Mouse (Mus musculus): ENCODE data around the gene Ski. TPM values are rescaled to one million over a fixed set of nuclear protein-coding genes. Genes with fewer than 3 reads are reported as not detected.

The Ski gene
- polyA plus RNA-seq, 1 experiment from 2014 or later, result 17.8 TPM

- H3K4me1 ChIP-seq (ENCODE audit: control insufficient read depth, insufficient read depth, low read length), result peaks cover 22% of the 10 kb centered on the region
- no peak for DNase-seq (ENCODE audit: low spot score)
- H3K36me3 ChIP-seq (ENCODE audit: control insufficient read depth, insufficient read depth, low read length), result no peaks in the 10 kb centered on the region
- 66% methylated on average over 6 of the region's 6 CpGs for WGBS
- H3K27me3 ChIP-seq (ENCODE audit: control insufficient read depth, insufficient read depth, low read length), result no peaks in the 10 kb centered on the region
- H3K27ac ChIP-seq (replicated peaks; ENCODE audit: low read depth, low read length), result no peak overlapping the region
- ATAC-seq (ENCODE audit: insufficient number of reproducible peaks, low FRiP score, low TSS enrichment, low read depth), result no peak
- H3K9ac ChIP-seq (ENCODE audit: low read length), result no peak overlapping the region
- no peaks in the 10 kb centered on the region for H3K9me3 ChIP-seq (ENCODE audit: control insufficient read depth, low read length)
- no peak overlapping the region for H3K4me2 ChIP-seq (ENCODE audit: low read depth, severe bottlenecking)
- no peak overlapping the region for H3K4me3 ChIP-seq (ENCODE audit: low read depth, low read length)
Measured at GRCm38 (mm10) chr4:155239494-155239893, 17.1 kb upstream of the Ski start.

- Histone ChIP-seq H3K36me3 (ENCODE audit: control insufficient read depth, insufficient read depth, low read length) (no peaks in the 10 kb centered on the region), H3K4me2 (ENCODE audit: low read depth, severe bottlenecking) (no peak overlapping the region), H3K27me3 (ENCODE audit: control insufficient read depth, insufficient read depth, low read length) (no peaks in the 10 kb centered on the region), H3K4me3 (ENCODE audit: low read depth, low read length) (no peak overlapping the region), H3K9me3 (ENCODE audit: control insufficient read depth, low read length) (no peaks in the 10 kb centered on the region), H3K9ac (ENCODE audit: low read length) (no peak overlapping the region), H3K27ac (replicated peaks; ENCODE audit: low read depth, low read length) (no peak overlapping the region), H3K4me1 (ENCODE audit: control insufficient read depth, insufficient read depth, low read length) (peaks cover 34% of the 10 kb centered on the region)
- DNase-seq (ENCODE audit: low spot score), result no peak
- WGBS, result 89% methylated on average over 5 of the region's 5 CpGs
- ATAC-seq (ENCODE audit: insufficient number of reproducible peaks, low FRiP score, low TSS enrichment, low read depth), result no peak
Measured at GRCm38 (mm10) chr4:155238276-155238675, 15.9 kb upstream of the Ski start.

- ATAC-seq (ENCODE audit: insufficient number of reproducible peaks, low FRiP score, low TSS enrichment, low read depth), result no peak
Measured at GRCm38 (mm10) chr4:155236737-155237385, 14.5 kb upstream of the Ski start.

GRCm38 (mm10) chr4:155235311-155236119 lies 13.1 kb upstream of the Ski start:
- Histone ChIP-seq H3K27me3 (ENCODE audit: control insufficient read depth, insufficient read depth, low read length) (no peaks in the 10 kb centered on the region), H3K9me3 (ENCODE audit: control insufficient read depth, low read length) (no peaks in the 10 kb centered on the region), H3K4me1 (ENCODE audit: control insufficient read depth, insufficient read depth, low read length) (peaks cover 35% of the 10 kb centered on the region), H3K9ac (ENCODE audit: low read length) (peak overlapping the region; percentile 70), H3K4me3 (ENCODE audit: low read depth, low read length) (peak overlapping the region; percentile 5; the same call in 1 of the 2 replicates), H3K36me3 (ENCODE audit: control insufficient read depth, insufficient read depth, low read length) (no peaks in the 10 kb centered on the region), H3K4me2 (ENCODE audit: low read depth, severe bottlenecking) (peak overlapping the region; percentile 30), H3K27ac (replicated peaks; ENCODE audit: low read depth, low read length) (peak overlapping the region; percentile 94)
- WGBS, result 28% methylated on average over 18 of the region's 18 CpGs
- ATAC-seq (ENCODE audit: insufficient number of reproducible peaks, low FRiP score, low TSS enrichment, low read depth) (no peak), DNase-seq (ENCODE audit: low spot score) (peak; percentile 89)

More at GRCm38 (mm10) chr4:155236737-155237385, 14.5 kb upstream of the Ski start:
- Histone ChIP-seq H3K4me3 (ENCODE audit: low read depth, low read length) (no peak overlapping the region), H3K9ac (ENCODE audit: low read length) (no peak overlapping the region), H3K4me2 (ENCODE audit: low read depth, severe bottlenecking) (no peak overlapping the region), H3K4me1 (ENCODE audit: control insufficient read depth, insufficient read depth, low read length) (peaks cover 35% of the 10 kb centered on the region), H3K27ac (replicated peaks; ENCODE audit: low read depth, low read length) (no peak overlapping the region), H3K27me3 (ENCODE audit: control insufficient read depth, insufficient read depth, low read length) (no peaks in the 10 kb centered on the region), H3K36me3 (ENCODE audit: control insufficient read depth, insufficient read depth, low read length) (no peaks in the 10 kb centered on the region), H3K9me3 (ENCODE audit: control insufficient read depth, low read length) (no peaks in the 10 kb centered on the region)
- WGBS, result 76% methylated on average over 12 of the region's 12 CpGs
- no peak for DNase-seq (ENCODE audit: low spot score)

- peak overlapping the region; percentile 30 for H3K4me2 ChIP-seq (ENCODE audit: low read depth, severe bottlenecking)
- WGBS, result 65% methylated on average over 8 of the region's 8 CpGs
- H3K36me3 ChIP-seq (ENCODE audit: control insufficient read depth, insufficient read depth, low read length), result no peaks in the 10 kb centered on the region
- peak overlapping the region; percentile 94 for H3K27ac ChIP-seq (replicated peaks; ENCODE audit: low read depth, low read length)
- ATAC-seq (ENCODE audit: insufficient number of reproducible peaks, low FRiP score, low TSS enrichment, low read depth), result no peak
- H3K27me3 ChIP-seq (ENCODE audit: control insufficient read depth, insufficient read depth, low read length), result no peaks in the 10 kb centered on the region
- no peak overlapping the region for H3K4me3 ChIP-seq (ENCODE audit: low read depth, low read length)
- peak overlapping the region; percentile 60 for H3K9ac ChIP-seq (ENCODE audit: low read length)
- H3K9me3 ChIP-seq (ENCODE audit: control insufficient read depth, low read length), result no peaks in the 10 kb centered on the region
- peaks cover 35% of the 10 kb centered on the region for H3K4me1 ChIP-seq (ENCODE audit: control insufficient read depth, insufficient read depth, low read length)
- no peak for DNase-seq (ENCODE audit: low spot score)
Measured at GRCm38 (mm10) chr4:155234371-155235310, 12.2 kb upstream of the Ski start.

GRCm38 (mm10) chr4:155233878-155234277 lies 11.5 kb upstream of the Ski start:
- Histone ChIP-seq H3K4me3 (ENCODE audit: low read depth, low read length) (no peak overlapping the region), H3K4me2 (ENCODE audit: low read depth, severe bottlenecking) (no peak overlapping the region; the same call in 1 of the 2 replicates), H3K4me1 (ENCODE audit: control insufficient read depth, insufficient read depth, low read length) (peaks cover 35% of the 10 kb centered on the region), H3K27me3 (ENCODE audit: control insufficient read depth, insufficient read depth, low read length) (no peaks in the 10 kb centered on the region), H3K9me3 (ENCODE audit: control insufficient read depth, low read length) (no peaks in the 10 kb centered on the region), H3K9ac (ENCODE audit: low read length) (peak overlapping the region; percentile 60), H3K27ac (replicated peaks; ENCODE audit: low read depth, low read length) (peak overlapping the region; percentile 94), H3K36me3 (ENCODE audit: control insufficient read depth, insufficient read depth, low read length) (no peaks in the 10 kb centered on the region)
- ATAC-seq (ENCODE audit: insufficient number of reproducible peaks, low FRiP score, low TSS enrichment, low read depth) (peak; percentile 75; the same call in 1 of the 2 replicates), DNase-seq (ENCODE audit: low spot score) (peak; percentile 85)
- 7% methylated on average over 10 of the region's 10 CpGs for WGBS

GRCm38 (mm10) chr4:155228461-155228860 lies 6.1 kb upstream of the Ski start:
- Histone ChIP-seq H3K4me3 (ENCODE audit: low read depth, low read length) (no peak overlapping the region), H3K9ac (ENCODE audit: low read length) (no peak overlapping the region), H3K4me1 (ENCODE audit: control insufficient read depth, insufficient read depth, low read length) (peaks cover 8% of the 10 kb centered on the region), H3K4me2 (ENCODE audit: low read depth, severe bottlenecking) (no peak overlapping the region), H3K36me3 (ENCODE audit: control insufficient read depth, insufficient read depth, low read length) (no peaks in the 10 kb centered on the region), H3K27me3 (ENCODE audit: control insufficient read depth, insufficient read depth, low read length) (no peaks in the 10 kb centered on the region), H3K27ac (replicated peaks; ENCODE audit: low read depth, low read length) (no peak overlapping the region), H3K9me3 (ENCODE audit: control insufficient read depth, low read length) (no peaks in the 10 kb centered on the region)
- 78% methylated on average over 5 of the region's 5 CpGs for WGBS
- DNase-seq (ENCODE audit: low spot score), result no peak
- ATAC-seq (ENCODE audit: insufficient number of reproducible peaks, low FRiP score, low TSS enrichment, low read depth), result no peak

GRCm38 (mm10) chr4:155227986-155228385 lies 5.6 kb upstream of the Ski start:
- WGBS, result 83% methylated on average over 4 of the region's 4 CpGs
- Histone ChIP-seq H3K27ac (replicated peaks; ENCODE audit: low read depth, low read length) (no peak overlapping the region), H3K4me3 (ENCODE audit: low read depth, low read length) (no peak overlapping the region), H3K4me2 (ENCODE audit: low read depth, severe bottlenecking) (no peak overlapping the region), H3K36me3 (ENCODE audit: control insufficient read depth, insufficient read depth, low read length) (no peaks in the 10 kb centered on the region), H3K9me3 (ENCODE audit: control insufficient read depth, low read length) (no peaks in the 10 kb centered on the region), H3K9ac (ENCODE audit: low read length) (no peak overlapping the region), H3K27me3 (ENCODE audit: control insufficient read depth, insufficient read depth, low read length) (no peaks in the 10 kb centered on the region), H3K4me1 (ENCODE audit: control insufficient read depth, insufficient read depth, low read length) (peaks cover 7% of the 10 kb centered on the region)
- ATAC-seq (ENCODE audit: insufficient number of reproducible peaks, low FRiP score, low TSS enrichment, low read depth) (no peak), DNase-seq (ENCODE audit: low spot score) (no peak)

Data from limb, embryonic 11.5 days (tissue).